Mouse (Mus musculus): ENCODE data around the gene Nhs.

Nhs gene

GRCm38 (mm10) chrX:162159637-162160611 lies at the start of gene Nhs:
Gene Nhs, minus strand, starts transcription at chrX:162159730.
- DNase-seq (ENCODE audit: low read depth, low spot score), result peak; percentile 32

DNA sequence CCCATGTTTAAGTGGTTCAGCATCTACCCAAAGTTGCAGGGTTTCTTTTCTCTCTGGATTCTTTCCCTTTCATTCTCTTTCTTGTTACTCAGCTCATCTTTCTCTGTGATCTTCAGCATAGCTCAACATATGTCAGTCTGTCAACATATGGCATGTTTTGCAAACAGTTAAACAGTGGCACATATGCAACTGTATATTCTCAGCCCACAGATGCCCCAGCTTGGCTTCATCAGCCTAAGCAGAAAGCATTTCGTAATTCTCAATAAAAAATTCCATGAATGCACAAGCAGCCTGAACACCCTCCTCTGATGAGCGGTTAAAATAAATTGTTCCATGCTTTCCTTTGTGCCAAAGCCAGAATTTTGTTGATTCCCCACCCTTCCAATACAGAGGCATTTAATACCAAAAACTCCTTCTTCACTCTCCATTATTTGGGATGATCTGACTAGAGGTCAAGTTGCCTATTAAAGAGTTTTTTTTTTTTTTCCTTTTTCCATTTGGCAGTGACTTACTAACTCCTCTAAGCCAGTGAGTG lies 46.9 kb upstream of the Nhs start:
- no peak for DNase-seq (ENCODE audit: low read depth, low spot score)

DNA sequence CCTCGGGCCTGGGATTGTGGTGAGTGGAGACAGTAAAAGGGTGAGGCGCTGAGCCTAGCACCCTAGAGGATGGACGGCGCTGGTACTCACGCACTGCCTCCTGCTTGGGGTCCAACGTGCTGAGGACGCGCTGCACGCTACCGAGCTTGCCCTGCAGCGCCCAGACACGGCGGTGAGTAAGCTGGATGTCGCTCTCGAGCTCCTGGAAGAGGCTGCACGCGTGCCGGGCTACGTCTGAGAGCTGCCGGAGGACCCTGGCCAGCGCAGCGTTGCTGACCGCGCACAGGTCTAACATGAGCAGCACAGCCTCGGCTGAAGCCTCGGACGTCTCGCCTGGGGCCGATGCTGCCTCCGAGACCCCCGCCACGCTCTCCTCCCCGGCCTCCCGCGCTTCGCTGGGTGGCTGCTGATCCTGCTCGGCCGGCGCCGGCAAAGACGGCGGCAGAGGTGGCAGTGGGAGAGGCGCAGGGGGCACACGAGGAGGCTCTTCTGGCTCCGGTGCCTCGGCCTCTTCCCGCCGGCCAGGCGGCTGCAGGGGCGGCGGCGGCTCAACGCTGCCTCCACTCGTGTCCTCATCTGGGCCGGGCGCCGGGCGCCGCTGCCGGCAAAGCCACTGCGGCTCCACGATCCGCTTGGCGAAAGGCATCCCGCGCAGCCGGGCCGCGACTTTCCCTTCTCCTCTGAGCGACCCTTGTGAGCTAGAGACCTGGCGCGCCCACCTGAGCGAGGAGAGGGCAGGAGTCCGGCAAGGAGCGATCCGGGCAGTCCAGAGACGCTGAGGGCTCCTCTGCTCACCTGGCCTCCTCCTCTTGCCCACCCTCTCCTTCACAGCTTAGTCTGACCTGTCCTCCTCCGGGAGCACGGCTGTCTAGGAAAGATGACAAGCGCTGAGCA lies 540 bp downstream of the Nhs start:
- no peak for DNase-seq (ENCODE audit: low read depth, low spot score)

GRCm38 (mm10) chrX:162158142-162158541 lies 1.4 kb downstream of the Nhs start:
- DNase-seq (ENCODE audit: low read depth, low spot score), result no peak

DNA sequence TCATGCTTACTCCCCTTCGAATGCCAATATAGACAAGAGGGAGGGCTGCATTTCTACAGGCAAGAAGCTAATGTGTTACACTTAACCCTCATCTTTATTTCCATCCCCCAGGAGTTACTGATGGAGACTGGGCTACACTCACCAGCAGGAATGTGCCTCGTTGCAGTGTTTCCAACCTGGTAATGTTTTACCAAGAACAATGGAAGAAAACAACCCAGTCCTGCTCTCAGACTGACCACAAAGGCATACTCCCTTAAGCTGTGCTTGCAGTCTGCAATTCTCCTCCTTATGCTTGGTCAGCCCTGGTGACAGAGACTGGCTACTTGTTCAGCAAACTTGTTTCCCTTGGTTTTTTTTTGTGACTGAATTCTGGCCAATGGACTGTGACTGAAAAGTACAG lies 21.7 kb downstream of the Nhs start:
- DNase-seq (ENCODE audit: low read depth, low spot score), result no peak

DNA sequence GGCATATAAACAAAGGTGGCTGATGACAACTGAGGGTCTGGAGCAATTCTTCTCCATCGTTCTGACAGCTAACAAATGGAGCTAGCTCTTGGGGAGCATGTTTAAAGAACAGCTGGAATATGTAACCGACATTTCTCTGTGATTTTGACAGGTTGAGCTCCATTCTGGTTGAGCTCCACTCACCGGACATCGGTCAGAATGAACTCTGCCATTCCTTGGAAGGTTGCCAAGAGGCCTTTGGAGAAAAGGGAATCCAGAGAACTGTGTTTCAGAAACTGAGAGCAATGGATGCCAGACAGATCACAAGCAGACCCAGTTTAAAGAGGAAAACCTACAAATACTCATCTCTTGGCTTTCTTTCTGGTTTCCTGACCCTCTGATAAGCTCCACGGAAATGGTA lies 46.3 kb downstream of the Nhs start:
- DNase-seq (ENCODE audit: low read depth, low spot score), result no peak

GRCm38 (mm10) chrX:162102802-162103434 lies 56.6 kb downstream of the Nhs start:
- DNase-seq (ENCODE audit: low read depth, low spot score), result no peak

- no peak for DNase-seq (ENCODE audit: low read depth, low spot score)
Measured at GRCm38 (mm10) chrX:162098364-162098763, 61.2 kb downstream of the Nhs start.

- no peak for DNase-seq (ENCODE audit: low read depth, low spot score)
Measured at GRCm38 (mm10) chrX:162087291-162087690, 72.2 kb downstream of the Nhs start.

DNA sequence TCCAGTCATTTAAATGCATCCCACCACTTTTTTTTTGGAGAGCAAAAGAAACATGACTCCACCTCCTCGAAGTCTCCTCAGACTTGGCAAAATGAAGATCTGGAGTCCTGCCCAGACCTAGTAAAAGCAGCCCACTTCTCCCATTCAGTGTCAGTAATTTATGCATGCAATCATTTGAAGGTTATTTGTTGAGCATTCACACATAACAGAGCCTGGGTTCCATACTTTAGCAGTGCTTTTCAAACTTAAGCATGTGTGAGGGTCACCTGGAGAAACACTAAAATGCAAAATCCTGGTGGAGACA lies 73.7 kb downstream of the Nhs start:
- DNase-seq (ENCODE audit: low read depth, low spot score), result no peak

- DNase-seq (ENCODE audit: low read depth, low spot score), result no peak
Measured at GRCm38 (mm10) chrX:162085062-162085896, 74.3 kb downstream of the Nhs start.

DNA sequence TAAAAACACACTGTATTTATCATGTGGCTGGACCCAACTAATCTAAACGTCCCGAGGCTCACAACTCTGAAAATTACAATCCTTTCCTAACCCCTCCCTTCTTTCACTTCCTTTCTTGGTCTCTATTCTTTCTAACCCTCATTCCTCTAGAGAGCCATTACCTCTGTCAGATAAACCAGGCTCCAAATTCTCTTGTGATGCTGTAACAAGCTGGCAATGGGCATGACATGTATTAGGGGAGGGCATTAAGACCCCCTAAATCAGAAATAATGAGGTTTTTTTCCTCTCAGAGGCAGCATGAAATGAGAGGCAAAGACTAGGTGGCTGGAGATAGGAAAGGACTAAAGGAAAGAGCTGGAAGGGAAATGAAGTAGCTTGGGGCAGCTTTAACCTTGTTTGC lies 96.4 kb downstream of the Nhs start:
- no peak for DNase-seq (ENCODE audit: low read depth, low spot score)

GRCm38 (mm10) chrX:162055635-162056034 lies 103.9 kb downstream of the Nhs start:
- no peak for DNase-seq (ENCODE audit: low read depth, low spot score)

GRCm38 (mm10) chrX:162053566-162053965 lies 106.0 kb downstream of the Nhs start:
- DNase-seq (ENCODE audit: low read depth, low spot score), result no peak

- DNase-seq (ENCODE audit: low read depth, low spot score), result no peak
Measured at GRCm38 (mm10) chrX:162052534-162052933, 107.0 kb downstream of the Nhs start.

- DNase-seq (ENCODE audit: low read depth, low spot score), result no peak
Measured at GRCm38 (mm10) chrX:162049616-162050015, 109.9 kb downstream of the Nhs start.

- no peak for DNase-seq (ENCODE audit: low read depth, low spot score)
Measured at GRCm38 (mm10) chrX:162045527-162045926, 114.0 kb downstream of the Nhs start.

- no peak for DNase-seq (ENCODE audit: low read depth, low spot score)
Measured at GRCm38 (mm10) chrX:162044109-162044508, 115.4 kb downstream of the Nhs start.

DNA sequence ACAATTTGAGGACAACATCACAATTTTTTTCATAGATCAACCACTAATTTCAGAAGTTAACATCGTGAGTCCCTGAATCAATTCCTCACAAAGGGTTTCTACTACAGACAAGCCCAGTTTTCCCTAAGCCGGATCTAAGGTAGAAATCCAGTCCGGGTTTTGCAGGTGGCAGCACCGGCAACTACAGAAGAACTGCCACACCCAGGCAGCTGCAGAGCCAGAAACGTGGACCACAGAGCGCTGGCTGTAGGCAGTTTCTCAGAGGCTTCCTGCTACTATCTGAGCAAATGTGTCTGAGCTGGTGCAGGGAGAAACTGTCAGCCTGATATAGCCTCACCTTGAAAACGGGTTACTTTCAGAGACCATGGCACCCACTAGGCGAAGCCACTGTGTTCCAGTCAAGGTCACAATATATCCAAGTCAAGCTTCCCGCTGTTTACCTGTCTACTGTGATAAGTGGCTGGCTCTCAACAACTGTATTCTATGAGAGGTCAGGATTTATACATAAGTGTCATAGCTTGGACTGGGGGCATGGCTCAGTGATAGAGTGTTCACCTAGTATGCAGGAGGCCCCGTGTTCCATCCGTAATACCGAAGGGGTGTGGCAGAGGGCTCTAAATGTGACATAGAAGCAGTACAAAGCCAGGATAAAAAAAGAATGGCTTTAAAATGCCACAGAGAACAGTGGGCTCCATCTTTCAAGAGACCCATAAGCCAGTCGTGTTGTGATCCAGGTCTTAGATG lies 134.1 kb downstream of the Nhs start:
- no peak for DNase-seq (ENCODE audit: low read depth, low spot score)

DNA sequence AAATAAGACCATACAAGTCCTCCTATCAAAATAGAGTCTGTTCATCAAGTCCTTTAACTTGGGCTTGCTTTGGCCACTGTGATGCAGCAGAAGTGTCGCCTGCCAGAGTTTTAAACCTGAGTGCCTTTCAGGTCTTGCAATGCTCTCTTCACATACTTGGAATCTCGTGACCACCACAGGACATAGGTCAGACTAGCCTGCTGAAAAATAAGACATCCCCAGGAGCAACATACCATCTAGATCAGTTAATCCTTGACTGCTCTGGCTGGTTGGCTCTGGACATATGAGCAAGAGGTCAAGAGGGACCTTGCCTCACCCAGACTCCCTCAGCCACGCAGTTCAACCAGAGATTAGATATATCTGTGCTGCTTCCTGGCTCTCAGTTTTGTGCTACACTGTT lies 137.8 kb downstream of the Nhs start:
- no peak for DNase-seq (ENCODE audit: low read depth, low spot score)
